Mouse (Mus musculus): Measurements from ENCODE around the gene Mapk7. TPM values are rescaled to one million over a fixed set of nuclear protein-coding genes. Genes with fewer than 3 reads are reported as not detected.

The Mapk7 gene
- polyA plus RNA-seq (2017; shearing (Covaris generic)): 14.4 TPM

DNA sequence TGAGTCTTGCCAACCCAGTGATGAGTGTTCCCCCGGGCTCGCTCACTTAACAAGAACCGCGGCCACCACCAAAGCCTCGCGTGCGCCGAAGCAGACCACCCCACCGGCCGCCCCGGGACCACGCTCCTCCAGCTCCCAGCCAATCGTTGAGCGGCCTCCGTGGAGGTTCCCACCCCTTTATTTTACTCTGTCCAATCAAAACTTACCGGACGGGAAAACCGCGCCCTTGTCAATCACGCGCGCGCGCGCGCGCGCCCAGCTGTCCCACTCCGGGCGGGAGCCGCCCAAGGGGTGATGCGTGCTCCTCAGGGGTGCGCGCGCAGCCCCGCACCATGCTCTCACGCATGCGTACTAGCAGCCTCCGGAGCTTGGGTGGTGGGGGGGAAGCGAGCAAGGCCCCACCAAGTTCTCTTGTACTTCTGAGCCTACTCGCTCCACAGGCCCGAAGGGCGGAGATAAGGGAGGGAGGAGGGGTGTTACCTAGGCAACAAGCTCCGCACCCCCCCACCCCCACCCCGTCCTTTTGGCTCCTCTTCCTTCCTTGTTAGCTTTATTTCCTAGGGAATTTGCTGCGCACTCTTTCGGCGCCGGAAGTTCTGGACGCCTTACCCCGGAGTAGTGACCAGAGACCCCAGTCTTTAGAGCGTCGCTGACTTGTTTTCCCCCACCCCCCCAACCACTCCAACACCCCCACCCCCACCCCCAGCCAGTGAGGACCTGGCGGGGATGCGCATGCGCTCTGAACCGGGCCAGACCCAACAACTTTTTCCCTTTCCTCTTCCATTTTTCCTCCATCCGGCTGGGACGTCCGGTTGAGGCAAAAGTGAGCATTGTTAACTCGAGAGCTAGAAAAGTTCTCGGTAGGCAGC, at the start of gene Mapk7:
Gene Mapk7 (minus strand): TSS at position 278 of the 869 bp plus-strand sequence.

GRCm38 (mm10) chr11:61504713-61505257, 10.6 kb upstream of the Mapk7 start, which contains the start of gene B9d1:
TSS of gene B9d1 (plus strand) at chr11:61505144.

DNA sequence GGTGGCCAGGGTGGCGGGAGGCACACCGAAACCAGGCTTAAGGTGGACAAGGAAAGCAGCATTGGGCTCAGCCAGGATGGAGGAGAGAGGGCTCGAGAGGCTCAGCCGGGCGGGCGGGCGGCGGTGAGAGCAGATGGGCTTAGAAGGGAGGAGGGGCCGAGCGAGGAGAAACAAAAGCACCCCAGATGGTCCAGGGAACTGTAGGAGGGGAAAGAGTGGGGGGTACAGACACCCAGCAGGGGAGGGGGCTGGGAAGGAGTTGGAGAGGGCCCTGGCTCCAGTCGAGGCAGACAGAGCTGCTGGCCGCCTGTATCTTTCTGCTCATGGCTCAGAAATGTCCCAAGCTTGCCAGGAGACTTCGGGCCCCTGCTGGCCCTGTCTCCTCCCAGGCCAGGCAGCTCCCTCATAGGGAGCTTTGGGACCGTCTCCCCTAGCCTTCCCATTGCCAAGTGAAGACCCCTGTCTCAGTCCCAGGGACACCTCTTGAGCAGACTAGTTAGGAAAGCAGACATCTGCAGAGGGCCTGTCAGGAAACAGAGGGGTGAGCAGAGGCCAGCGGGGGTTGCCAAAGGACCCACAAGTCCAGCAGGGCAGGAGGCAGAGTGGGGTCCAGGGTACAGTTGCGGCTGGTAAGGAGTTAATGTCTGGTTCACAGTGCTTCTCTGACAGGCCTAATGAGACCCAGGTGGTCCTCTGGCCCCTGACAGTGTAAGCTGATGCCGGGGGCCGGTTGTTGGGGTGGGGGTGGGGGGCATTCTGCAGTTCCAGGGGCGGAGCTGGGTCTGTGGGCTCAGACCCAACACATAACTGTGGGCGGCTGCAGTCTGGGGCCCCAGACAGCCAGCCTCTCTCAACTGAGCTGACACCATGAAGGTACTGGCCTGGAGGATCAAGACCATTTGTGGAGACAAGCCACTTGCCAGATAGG, 9.3 kb downstream of the Mapk7 start, which contains the start of gene Mfap4:
Gene Mfap4 (plus strand): TSS at position 819 of the 928 bp plus-strand sequence.

Other genes starting within 250 kb of the Mapk7 start
- 30.7 TPM for gene Aldh3a2, start 226.9 kb downstream of the Mapk7 start, polyA plus RNA-seq (2017; shearing (Covaris generic))
- gene Slc47a2, start 151.5 kb downstream of the Mapk7 start, polyA plus RNA-seq (2017; shearing (Covaris generic)): not detected
- not detected for gene Slc47a1, start 116.1 kb downstream of the Mapk7 start, polyA plus RNA-seq (2017; shearing (Covaris generic))
- not detected for gene Rnf112, start 40.3 kb downstream of the Mapk7 start, polyA plus RNA-seq (2017; shearing (Covaris generic))
- gene Mfap4, start 9.0 kb downstream of the Mapk7 start, polyA plus RNA-seq (2017; shearing (Covaris generic)): not detected
- 1.6 TPM for gene B9d1, start 10.7 kb upstream of the Mapk7 start, polyA plus RNA-seq (2017; shearing (Covaris generic))
- gene Epn2, start 85.3 kb upstream of the Mapk7 start, polyA plus RNA-seq (2017; shearing (Covaris generic)): 1.1 TPM
- gene Grap, start 158.9 kb upstream of the Mapk7 start, polyA plus RNA-seq (2017; shearing (Covaris generic)): 240 TPM
- 1.00 TPM for gene Fam83g, start 189.7 kb upstream of the Mapk7 start, polyA plus RNA-seq (2017; shearing (Covaris generic))
- gene Slc5a10, start 226.4 kb upstream of the Mapk7 start, polyA plus RNA-seq (2017; shearing (Covaris generic)): not detected